Mouse (Mus musculus) T-helper 2 cell (primary cell): ENCODE results near the gene D430019H16Rik.

ENCODE experiments used
- in situ Hi-C: fragments of 300-600 bp; cut with MboI, MseI; formaldehyde crosslinking; loops from one replicate; pipeline ENCODE4 v1.15.1; 2025; ENCODE audit warnings: high pct_unique_total_duplicates

D430019H16Rik gene

GRCm38 (mm10) chr12:105490227-105490626 lies 36.6 kb downstream of the D430019H16Rik start:
- in situ Hi-C loops, result no loop called here

DNA sequence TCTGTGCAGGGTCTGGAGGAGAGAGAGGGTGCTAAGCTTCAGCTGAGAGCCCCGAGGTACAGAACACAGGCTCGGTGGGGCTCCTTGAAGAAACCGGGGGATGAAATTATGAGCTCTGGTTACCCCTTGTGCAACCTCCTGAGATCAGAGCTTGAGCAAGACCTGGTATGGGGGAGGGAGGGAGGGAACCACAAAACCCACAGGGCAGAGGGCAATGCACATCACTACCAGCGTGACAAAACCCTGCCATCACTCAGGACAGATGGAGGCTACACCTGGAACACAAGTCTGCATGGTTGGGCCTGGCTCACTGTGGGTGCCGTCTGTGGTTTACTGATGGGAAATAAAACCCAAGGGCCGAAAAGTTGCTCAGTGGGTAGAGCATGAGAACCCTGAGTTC lies 37.1 kb downstream of the D430019H16Rik start:
- in situ Hi-C loops, result no loop called here

DNA sequence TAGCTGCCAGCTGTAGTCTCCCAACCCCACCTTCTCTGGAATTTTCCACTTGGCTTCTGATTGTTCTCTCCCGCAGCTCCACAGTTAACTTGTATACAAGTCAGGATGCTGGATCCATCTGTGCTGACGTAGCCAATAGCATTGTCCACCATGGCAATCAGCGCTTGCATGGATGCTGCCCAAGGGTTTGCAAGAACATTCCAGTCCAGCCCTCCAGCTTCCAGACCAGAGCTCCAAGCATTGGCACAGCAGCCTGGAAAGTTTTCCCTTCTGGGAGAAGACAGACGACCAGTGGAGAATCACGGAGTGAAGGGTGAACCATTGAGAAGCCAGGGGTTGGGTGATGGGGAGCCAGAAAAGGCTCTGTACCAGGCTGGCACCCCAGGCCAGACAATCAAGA lies 41.1 kb downstream of the D430019H16Rik start:
- in situ Hi-C loops, result loop anchor here (5.0 kb wide), 1 partner anchor 93 kb away; no protein-coding TSS in a partner anchor

GRCm38 (mm10) chr12:105497894-105498293 lies 44.2 kb downstream of the D430019H16Rik start:
- in situ Hi-C loops, result loop anchor here (5.0 kb wide), 1 partner anchor 89 kb away; no protein-coding TSS in a partner anchor

GRCm38 (mm10) chr12:105498423-105498822 lies 44.8 kb downstream of the D430019H16Rik start:
- in situ Hi-C loops, result loop anchor here (5.0 kb wide), 1 partner anchor 89 kb away; no protein-coding TSS in a partner anchor

DNA sequence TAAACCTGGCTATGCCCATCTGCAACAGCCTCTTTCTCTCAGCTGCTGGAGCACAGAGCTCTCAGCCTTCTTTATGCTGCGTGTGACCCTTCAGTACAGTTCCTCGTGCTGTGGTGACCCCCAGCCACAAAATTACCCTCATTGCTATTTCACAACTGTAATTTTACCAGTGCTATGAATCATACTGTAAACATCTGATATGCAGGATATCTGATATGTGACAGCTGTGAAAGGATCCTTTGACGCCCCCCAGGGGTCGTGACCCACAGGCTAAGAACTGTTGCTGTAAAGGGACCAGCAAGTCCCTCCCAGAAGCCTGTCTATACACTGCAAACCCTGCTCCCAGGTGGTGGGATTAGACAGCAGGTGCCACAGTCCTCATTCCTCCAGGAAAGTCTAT lies 45.2 kb downstream of the D430019H16Rik start:
- in situ Hi-C loops, result loop anchor here (5.0 kb wide), 1 partner anchor 88 kb away; no protein-coding TSS in a partner anchor

DNA sequence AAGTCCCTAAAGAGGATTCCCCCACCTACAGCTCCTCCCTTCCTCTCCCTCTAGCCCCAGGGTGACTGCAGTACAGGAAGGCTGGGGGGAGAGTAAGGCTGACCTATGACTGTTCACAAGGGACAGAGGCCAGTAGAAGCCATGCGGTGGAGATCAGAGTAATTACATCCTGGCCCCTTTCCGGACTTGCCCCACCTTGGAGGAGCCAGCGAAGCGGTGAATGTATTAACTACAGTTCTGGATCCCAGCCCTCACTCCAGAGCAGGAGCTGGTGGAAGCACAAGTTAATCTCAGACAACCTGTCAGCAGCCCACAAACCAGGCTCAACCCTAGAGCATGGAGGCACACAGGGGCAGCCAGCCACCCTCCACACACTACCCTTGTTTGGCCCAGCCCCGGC lies 47.3 kb downstream of the D430019H16Rik start:
- in situ Hi-C loops, result no loop called here

GRCm38 (mm10) chr12:105504736-105505135 lies 51.1 kb downstream of the D430019H16Rik start:
- in situ Hi-C loops, result no loop called here

DNA sequence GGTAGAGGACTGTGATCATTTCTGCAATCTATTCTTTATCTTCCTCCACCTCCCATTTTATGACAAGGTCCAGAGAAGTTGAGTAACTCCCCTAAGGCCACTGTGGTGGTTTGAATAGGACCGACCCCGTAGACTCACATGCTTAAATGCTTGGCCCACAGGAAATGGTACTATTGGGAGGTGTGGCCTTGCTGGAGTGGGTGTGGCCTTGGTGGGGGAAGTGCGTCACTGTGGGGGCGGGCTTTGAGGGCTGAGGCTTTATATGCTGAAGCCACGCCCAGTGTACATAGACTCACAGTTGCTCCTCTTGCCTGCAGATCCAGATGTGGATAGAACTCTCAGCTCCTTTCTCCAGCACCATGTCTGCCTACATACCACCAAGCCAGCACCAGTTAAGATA lies 57.5 kb downstream of the D430019H16Rik start:
- in situ Hi-C loops, result loop anchor here (10.0 kb wide), 1 partner anchor 1164 kb away; no protein-coding TSS in a partner anchor

DNA sequence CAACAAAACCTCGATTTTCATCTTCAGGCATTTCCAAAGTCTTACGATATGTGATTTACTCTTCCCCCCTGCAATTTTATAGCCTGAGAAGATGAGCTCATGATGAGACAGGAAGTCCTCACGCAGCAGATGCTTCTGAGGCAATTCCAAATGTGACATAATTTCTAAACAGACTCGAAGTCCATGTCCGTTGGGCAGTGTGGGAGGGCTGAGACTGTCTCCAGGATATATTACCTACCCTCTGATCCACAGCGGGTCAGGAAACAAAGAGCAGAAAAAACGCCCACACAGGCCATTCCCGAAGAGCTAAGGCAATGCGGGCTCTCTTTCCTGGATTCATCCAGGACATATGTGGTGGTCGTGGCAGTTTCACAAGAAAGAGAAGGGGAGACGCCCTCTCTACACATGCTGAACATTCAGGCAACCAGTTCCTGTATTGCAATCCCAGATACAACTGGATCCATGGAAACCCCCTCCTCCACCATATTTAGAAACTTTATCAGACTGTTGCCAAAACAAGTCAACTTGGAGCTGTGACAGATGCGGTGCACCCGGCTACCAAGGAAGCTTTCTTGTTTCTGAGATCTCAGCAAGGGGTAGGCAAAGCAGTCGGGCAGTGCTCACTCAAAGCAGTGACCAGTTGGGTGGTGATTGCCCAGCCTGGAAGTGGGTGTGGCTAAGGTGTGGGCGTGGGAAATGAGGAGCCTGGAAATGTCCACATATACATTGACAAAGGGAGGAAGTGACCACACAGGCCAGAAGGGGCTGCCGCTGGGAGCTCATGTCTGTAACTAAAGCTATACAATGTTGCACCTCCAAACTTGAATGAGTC lies 58.2 kb downstream of the D430019H16Rik start:
- in situ Hi-C loops, result loop anchor here (10.0 kb wide), 1 partner anchor 1163 kb away; no protein-coding TSS in a partner anchor

DNA sequence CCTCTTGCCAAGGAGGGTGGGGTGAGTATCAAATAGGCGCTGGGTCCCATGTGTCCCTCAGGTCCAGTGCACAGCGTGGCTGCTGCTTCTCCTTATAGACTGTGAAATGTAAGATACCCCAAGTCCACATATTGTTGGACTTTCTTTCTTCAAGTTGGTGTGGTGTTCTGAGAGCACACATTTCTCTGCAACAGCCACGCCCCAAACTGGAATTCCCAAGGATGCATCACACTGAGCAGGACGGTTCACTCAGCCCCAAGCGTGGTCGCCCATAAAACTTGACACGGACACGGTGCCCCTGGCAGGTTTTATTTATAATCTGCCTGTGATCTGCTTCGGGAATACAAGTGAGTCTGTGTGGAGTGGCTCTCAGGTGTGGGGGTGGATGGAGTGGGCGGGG lies 60.5 kb downstream of the D430019H16Rik start:
- in situ Hi-C loops, result loop anchor here (10.0 kb wide), 1 partner anchor 1161 kb away; no protein-coding TSS in a partner anchor

DNA sequence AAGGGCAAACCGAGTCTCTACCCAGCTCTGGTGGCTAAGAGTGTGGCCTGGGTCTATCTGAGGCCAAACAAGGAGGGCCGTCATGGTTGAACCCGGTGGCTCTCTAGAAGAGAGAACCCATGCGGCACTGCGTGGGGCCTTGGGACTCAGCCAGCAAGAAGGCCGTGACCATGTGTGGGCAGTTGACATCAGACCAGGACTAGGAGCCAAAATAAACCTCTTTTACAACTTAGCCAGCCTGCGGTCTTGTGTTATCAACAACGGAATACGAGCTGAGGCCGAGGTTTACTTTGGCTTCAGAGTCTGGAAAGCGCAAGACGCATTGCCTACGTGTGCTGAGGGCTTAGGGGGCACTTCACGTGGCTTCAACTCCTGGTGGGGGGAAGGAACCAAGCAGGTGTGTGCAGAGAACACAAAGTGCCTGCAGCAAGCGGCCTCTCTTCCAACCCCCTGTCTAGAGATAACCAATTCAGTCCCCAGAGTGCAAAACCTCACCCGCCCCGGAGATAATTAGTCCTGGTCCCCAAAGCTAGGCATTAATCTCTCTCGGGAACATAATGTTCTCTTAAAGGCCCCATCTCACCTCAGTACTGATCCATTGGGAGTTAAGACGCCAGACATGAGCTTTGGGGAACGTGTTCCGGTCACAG lies 63.5 kb downstream of the D430019H16Rik start:
- in situ Hi-C loops, result loop anchor here (10.0 kb wide), 1 partner anchor 1158 kb away; no protein-coding TSS in a partner anchor

DNA sequence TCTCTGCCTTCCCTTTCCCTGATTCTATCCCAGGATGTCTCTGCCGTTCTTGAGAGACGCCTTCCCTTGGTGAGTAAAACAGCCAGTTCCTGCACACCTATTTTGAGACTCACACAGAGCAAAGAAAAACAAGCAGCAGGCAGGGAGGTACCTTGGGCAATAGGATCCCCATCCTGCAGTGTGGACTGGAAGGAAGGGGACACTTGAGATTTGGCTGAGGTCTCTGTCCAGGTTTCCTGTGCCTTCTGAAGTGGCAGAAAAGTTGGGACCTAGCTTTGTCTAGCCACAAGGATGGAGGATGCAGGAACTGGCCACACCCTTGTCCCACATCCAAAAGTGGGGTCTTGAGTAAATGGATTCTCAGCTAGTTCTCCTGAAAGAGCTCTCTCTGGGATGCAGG lies 66.2 kb downstream of the D430019H16Rik start:
- in situ Hi-C loops, result loop anchor here (10.0 kb wide), 1 partner anchor 1155 kb away; no protein-coding TSS in a partner anchor

DNA sequence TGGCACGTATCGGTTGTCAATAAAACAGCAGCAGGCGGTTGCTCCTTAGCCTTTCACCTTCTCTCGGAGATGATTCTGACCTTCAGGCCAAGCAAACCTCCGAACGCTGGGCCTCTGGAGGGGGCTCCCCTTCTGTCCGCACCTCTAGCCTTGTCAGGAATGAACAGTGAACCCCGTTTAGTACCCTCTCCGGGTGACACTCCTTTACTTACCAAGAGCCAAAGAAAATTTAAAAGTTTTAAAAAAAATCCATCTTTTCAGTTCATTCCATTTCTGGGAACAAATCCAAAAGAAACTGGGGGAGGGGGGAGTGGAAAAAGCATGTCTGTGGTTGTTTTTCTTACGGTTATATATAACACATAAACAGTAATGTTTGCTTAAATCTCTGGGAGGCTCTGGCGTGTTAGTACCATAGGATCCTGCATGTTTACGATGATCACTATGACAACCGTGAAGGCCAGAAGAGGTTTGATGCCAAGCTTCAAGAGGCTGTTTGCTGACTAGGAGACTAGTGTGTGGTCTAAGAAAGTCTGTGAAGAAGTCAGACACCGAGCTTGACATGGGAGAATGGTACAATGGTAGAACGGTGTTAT lies 67.6 kb downstream of the D430019H16Rik start:
- in situ Hi-C loops, result no loop called here

DNA sequence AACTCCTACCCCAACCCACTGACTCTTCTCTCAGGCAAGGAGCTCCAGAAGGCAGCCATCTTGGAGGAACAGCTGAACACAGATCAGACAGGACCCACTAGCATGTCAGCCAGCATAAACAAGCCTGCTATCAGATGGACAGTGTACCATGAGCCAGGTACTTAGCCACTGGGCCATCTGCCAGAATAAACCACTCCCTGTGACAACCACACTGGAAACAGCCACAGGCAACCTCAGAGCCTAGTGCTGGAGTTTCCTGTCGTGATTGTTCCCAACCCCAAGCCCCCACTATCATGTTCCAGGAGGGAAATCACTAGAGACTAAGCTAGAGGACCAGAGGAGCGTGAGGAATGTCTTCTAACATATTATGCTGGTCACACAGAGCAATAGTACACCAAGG lies 70.1 kb downstream of the D430019H16Rik start:
- in situ Hi-C loops, result no loop called here

DNA sequence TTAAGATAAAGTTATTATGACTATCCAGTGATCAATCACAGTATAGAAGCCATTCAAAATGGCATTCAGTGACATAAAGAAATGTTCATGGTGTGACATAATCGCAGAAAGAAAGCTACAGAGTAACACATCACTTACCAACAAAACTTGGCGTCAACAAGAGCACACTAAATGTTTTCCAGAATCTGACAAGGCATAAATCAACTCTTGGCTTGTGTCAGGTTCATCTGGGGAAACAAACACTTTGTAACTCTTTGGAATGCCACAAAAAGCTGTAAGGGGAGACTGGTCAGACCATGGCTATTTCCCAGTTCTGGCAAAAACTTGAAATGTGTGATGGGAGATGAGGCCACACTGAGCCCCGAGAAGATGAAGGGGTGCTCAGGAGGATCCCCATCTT lies 72.5 kb downstream of the D430019H16Rik start:
- in situ Hi-C loops, result no loop called here

DNA sequence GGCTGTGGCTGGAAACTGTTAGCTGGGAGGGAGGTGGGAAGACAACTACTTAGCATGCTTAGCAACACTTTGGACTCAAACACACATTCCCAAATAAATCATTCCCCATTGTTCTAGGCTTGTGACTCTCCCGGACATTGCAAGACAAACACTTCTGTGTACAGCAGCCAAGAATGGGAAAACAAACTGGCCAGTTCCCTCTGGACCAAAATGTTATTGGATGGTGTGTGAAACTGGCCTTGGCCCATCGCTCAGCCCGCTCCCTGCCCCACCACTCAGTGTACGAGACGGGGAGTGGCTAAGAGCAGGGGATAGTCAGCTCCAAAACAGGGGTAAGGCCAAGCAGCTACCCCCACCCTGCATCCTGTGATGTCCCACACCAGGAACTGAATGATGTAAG lies 73.2 kb downstream of the D430019H16Rik start:
- in situ Hi-C loops, result no loop called here

- in situ Hi-C loops, result no loop called here
These were observed 75.9 kb downstream of the D430019H16Rik start for GRCm38 (mm10) chr12:105529545-105529944.

- in situ Hi-C loops, result no loop called here
These were observed 78.2 kb downstream of the D430019H16Rik start for GRCm38 (mm10) chr12:105531724-105532371.

- in situ Hi-C loops, result no loop called here
These were observed 81.2 kb downstream of the D430019H16Rik start for GRCm38 (mm10) chr12:105534842-105535241.

GRCm38 (mm10) chr12:105535968-105536760 lies 82.5 kb downstream of the D430019H16Rik start:
- in situ Hi-C loops, result no loop called here
